Mouse (Mus musculus) ES-Bruce4 (cell line): Measurements from ENCODE around the gene R3hdm4. TPM values are rescaled to one million over a fixed set of nuclear protein-coding genes. Genes with fewer than 3 reads are reported as not detected.

Source experiments
- H3K27ac ChIP-seq: 2 replicates; pipeline ENCODE4 v1.5.1; 2012; ENCODE audit warnings: low read length, inconsistent platforms; ENCODE audit not compliant: insufficient read depth
- H3K27me3 ChIP-seq: 2 replicates; pipeline ENCODE4 v1.6.1; 2012; ENCODE audit warnings: mild to moderate bottlenecking, low read length, inconsistent platforms; ENCODE audit not compliant: control insufficient read depth, poor library complexity, insufficient read depth, severe bottlenecking
- H3K36me3 ChIP-seq: 2 replicates; pipeline ENCODE4 v1.6.1; 2012; ENCODE audit warnings: inconsistent platforms, mild to moderate bottlenecking, low read length, moderate library complexity; ENCODE audit not compliant: control insufficient read depth, poor library complexity, insufficient read depth, severe bottlenecking
- H3K4me1 ChIP-seq: one replicate; pipeline ENCODE4 v1.8.1; 2011; ENCODE audit warnings: low read length; ENCODE audit not compliant: control insufficient read depth, insufficient read depth
- H3K4me3 ChIP-seq: 2 replicates; pipeline ENCODE4 v1.5.1; 2011; ENCODE audit warnings: low read depth, mild to moderate bottlenecking, low read length
- H3K9ac ChIP-seq: 2 replicates; pipeline ENCODE4 v1.6.1; 2012; ENCODE audit warnings: low read depth, mild to moderate bottlenecking, inconsistent platforms; ENCODE audit not compliant: poor library complexity, severe bottlenecking
- H3K9me3 ChIP-seq: replicated peaks from 2 replicates; pipeline ENCODE4 v1.6.1; 2012; ENCODE audit warnings: mild to moderate bottlenecking, low read length, inconsistent platforms; ENCODE audit not compliant: control insufficient read depth, poor library complexity, insufficient read depth, severe bottlenecking
- CTCF ChIP-seq: IDR thresholded peaks from one replicate; pipeline ENCODE4 v1.8.1; 2011; ENCODE audit warnings: low read depth, low read length
- EP300 ChIP-seq: IDR thresholded peaks from 2 replicates; pipeline ENCODE4 v1.6.1; 2011; ENCODE audit warnings: low read depth, low read length; ENCODE audit not compliant: insufficient read depth
- POLR2A ChIP-seq: IDR thresholded peaks from one replicate; pipeline ENCODE4 v1.8.1; 2011; ENCODE audit warnings: low read length; ENCODE audit not compliant: insufficient read depth
- polyA plus RNA-seq: library from polyadenylated mRNA; stranded (reverse); fragments of >200 nt; gene quantifications from 2 replicates; pipeline ENCODE4 v1.2.4, GENCODE M21; 2011; ENCODE audit warnings: low read depth; ENCODE audit not compliant: missing spikeins, insufficient read depth, insufficient read length

Gene R3hdm4
- polyA plus RNA-seq, 1 experiment, result 49.4 TPM

DNA sequence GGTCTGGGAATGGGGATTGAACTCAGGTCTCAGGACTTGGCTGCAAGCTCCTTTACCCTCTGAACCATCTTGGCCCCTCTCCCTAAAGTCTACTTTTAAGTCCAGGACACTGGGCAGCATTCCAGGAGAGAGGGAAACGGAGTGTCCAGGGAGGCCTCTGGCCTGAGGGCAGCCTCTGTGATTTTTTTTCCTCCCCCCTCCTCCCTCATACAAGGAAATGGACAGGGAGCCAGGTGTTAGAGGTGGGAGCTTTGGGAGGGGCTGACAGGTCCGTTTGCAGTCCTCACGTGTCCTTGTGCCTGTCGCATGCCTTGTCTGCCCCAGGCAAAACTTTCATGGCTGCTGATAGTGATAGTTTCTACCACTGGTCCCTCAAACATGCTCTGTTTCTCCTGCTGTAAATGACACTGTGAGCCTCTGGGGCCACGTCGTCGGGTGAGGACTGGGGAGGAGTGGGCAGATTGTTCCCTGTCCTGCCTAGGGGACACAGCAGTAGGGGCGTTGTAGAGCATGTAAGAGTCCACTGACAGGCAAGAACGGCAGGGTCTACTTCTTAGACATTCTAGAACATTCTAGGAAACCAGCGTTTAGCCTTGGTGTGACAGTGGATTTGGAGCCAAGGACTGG is 15.4 kb upstream of the R3hdm4 start:
- Histone ChIP-seq H3K27ac (no peak overlapping the region), H3K9me3 (no peaks in the 10 kb centered on the region), H3K4me3 (no peak overlapping the region), H3K27me3 (no peaks in the 10 kb centered on the region), H3K9ac (no peak overlapping the region), H3K4me1 (no peaks in the 10 kb centered on the region), H3K36me3 (no peaks in the 10 kb centered on the region)
- no peak for TF ChIP-seq CTCF
- no peak for TF ChIP-seq POLR2A
- TF ChIP-seq EP300, result no peak

- H3K27me3 ChIP-seq, result no peaks in the 10 kb centered on the region
- no peaks in the 10 kb centered on the region for H3K9me3 ChIP-seq
- no peaks in the 10 kb centered on the region for H3K36me3 ChIP-seq
- H3K4me1 ChIP-seq, result no peaks in the 10 kb centered on the region
- H3K27ac ChIP-seq, result no peak overlapping the region
- H3K4me3 ChIP-seq, result 0 out of 2 replicates have a peak overlapping the region, but pooled peaks have one; percentile 9
- H3K9ac ChIP-seq, result no peak overlapping the region
- TF ChIP-seq EP300 (no peak), POLR2A (no peak), CTCF (no peak)
Observed at GRCm38 (mm10) chr10:79934794-79935569, 14.0 kb upstream of the R3hdm4 start.

- TF ChIP-seq EP300, result no peak
- no peak for TF ChIP-seq CTCF
- no peak for TF ChIP-seq POLR2A
- no peak overlapping the region for H3K27ac ChIP-seq
- H3K9me3 ChIP-seq, result no peaks in the 10 kb centered on the region
- no peaks in the 10 kb centered on the region for H3K4me1 ChIP-seq
- no peaks in the 10 kb centered on the region for H3K27me3 ChIP-seq
- H3K4me3 ChIP-seq, result no peak overlapping the region
- no peak overlapping the region for H3K9ac ChIP-seq
- H3K36me3 ChIP-seq, result no peaks in the 10 kb centered on the region
Observed at GRCm38 (mm10) chr10:79934272-79934721, 13.3 kb upstream of the R3hdm4 start.

DNA sequence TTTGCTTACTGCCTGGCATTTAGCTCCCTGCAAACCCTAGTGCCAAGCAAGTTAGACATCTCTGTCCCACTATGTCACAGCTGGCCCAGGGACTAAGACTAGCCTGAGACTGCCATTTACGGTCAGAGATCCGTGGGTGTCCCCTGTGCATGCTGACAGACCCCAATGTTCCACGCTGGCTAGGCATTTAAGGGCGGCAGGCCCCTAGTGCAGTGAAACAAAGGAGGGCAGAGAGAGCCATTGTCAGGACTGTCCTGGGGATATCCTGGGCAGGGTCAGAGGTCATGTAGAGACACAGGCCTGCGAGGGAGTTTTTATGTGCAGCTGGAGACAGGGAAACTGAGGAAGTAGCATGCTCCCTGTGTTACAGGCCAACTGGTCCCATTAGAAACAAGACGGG is 12.9 kb upstream of the R3hdm4 start:
- H3K27me3 ChIP-seq, result no peaks in the 10 kb centered on the region
- TF ChIP-seq POLR2A, result no peak
- TF ChIP-seq CTCF, result no peak
- TF ChIP-seq EP300, result no peak
- H3K4me1 ChIP-seq, result no peaks in the 10 kb centered on the region
- no peaks in the 10 kb centered on the region for H3K36me3 ChIP-seq
- H3K27ac ChIP-seq, result no peak overlapping the region
- no peak overlapping the region for H3K4me3 ChIP-seq
- no peak overlapping the region for H3K9ac ChIP-seq
- H3K9me3 ChIP-seq, result no peaks in the 10 kb centered on the region

DNA sequence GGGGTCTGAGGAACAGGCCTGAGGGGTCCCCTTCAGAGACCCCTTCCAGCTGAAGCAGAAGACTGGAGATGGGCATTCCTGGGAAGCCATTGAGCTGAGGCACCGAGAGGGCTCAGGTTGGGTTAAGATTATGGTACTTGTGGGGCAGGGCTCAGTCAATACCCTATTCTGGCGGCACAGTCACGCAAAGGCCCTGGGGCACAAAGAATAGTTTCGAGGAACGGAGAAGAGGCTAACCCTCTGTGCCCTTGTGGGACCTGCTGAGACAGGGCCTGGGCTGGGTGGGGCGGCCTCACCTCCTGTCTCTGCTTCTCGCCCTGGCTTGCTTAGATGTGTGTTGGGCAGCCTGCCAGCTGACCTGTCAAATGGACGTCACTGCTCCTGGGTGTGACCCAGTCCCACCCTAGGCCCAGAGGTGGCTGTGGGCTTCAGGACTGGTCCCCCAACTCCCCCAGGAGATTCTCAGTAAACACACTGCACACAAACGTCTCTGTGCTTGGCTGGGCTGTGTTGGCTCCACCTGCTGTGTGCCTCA is 12.2 kb upstream of the R3hdm4 start:
- no peaks in the 10 kb centered on the region for H3K4me1 ChIP-seq

GRCm38 (mm10) chr10:79932736-79933135 is 11.7 kb upstream of the R3hdm4 start:
- H3K4me1 ChIP-seq, result no peaks in the 10 kb centered on the region
- no peak overlapping the region for H3K27ac ChIP-seq
- TF ChIP-seq POLR2A, result no peak
- no peak for TF ChIP-seq CTCF
- no peak for TF ChIP-seq EP300
- H3K27me3 ChIP-seq, result no peaks in the 10 kb centered on the region
- H3K9me3 ChIP-seq, result no peaks in the 10 kb centered on the region
- H3K4me3 ChIP-seq, result no peak overlapping the region
- no peaks in the 10 kb centered on the region for H3K36me3 ChIP-seq
- H3K9ac ChIP-seq, result no peak overlapping the region

More for the DNA sequence above, 12.2 kb upstream of the R3hdm4 start:
- Histone ChIP-seq H3K4me3 (no peak overlapping the region), H3K36me3 (no peaks in the 10 kb centered on the region), H3K27ac (no peak overlapping the region), H3K27me3 (no peaks in the 10 kb centered on the region), H3K9me3 (no peaks in the 10 kb centered on the region), H3K9ac (no peak overlapping the region)
- TF ChIP-seq POLR2A (no peak), EP300 (no peak), CTCF (no peak)
